Mouse (Mus musculus) liver, embryonic 14.5 days (tissue): ENCODE data around the gene Gatd1. TPM values are rescaled to one million over a fixed set of nuclear protein-coding genes. Genes with fewer than 3 reads are reported as not detected.
A peak's percentile ranks its signal among the peaks of the same experiment; 100 is the strongest.
"Not testable (repeated sequence)": the region's sequence is repeated elsewhere in the genome, so short reads cannot be mapped to it uniquely, and the experiment has no call there.

Experiments used
- ATAC-seq: fragments of 200-750 bp; cut with Nextera tagmentation; 2 replicates; pipeline ENCODE4 v1.8.0; 2017; ENCODE audit warnings: moderate number of reproducible peaks, mild to moderate bottlenecking, moderate library complexity; ENCODE audit not compliant: insufficient read depth
- DNase-seq, 3 experiments: peaks; one replicate each; pipeline ENCODE4 v3.0.0-alpha.2; 2012 to 2013; ENCODE audit warnings: low read depth in 3 of 3, low spot score in 3 of 3
- H3K27ac ChIP-seq: fragments of 300-500 bp; sonication (generic); 2 replicates; pipeline ENCODE4 v1.5.1; 2014; ENCODE audit warnings: moderate library complexity, mild to moderate bottlenecking, control low read depth, inconsistent platforms
- H3K27me3 ChIP-seq: fragments of 300-500 bp; sonication (generic); 2 replicates; pipeline ENCODE4 v1.6.1; 2014; ENCODE audit warnings: mild to moderate bottlenecking, low read length, moderate library complexity; ENCODE audit not compliant: control insufficient read depth, insufficient read depth
- H3K36me3 ChIP-seq: fragments of 300-500 bp; sonication (generic); replicated peaks from 2 replicates; pipeline ENCODE4 v1.6.1; 2014; ENCODE audit warnings: low read depth; ENCODE audit not compliant: control insufficient read depth, insufficient read depth
- H3K4me1 ChIP-seq, 2 experiments: fragments of 200-500 bp in 1 of 2; fragments of 300-500 bp in 1 of 2; sonication (generic) in 1 of 2; replicated peaks; 2 replicates each; pipeline ENCODE4 v1.6.1; 2012 to 2014; ENCODE audit warnings: antibody characterized with exemption in 1 of 2, inconsistent platforms in 1 of 2, low read length in 1 of 2; ENCODE audit not compliant: control insufficient read depth in 2 of 2, insufficient read depth in 2 of 2
- H3K4me2 ChIP-seq: fragments of 300-500 bp; sonication (generic); 2 replicates; pipeline ENCODE4 v1.6.1; 2014; ENCODE audit warnings: low read depth, mild to moderate bottlenecking, control low read depth, moderate library complexity
- H3K4me3 ChIP-seq, 2 experiments: fragments of 200-500 bp in 1 of 2; fragments of 300-500 bp in 1 of 2; sonication (generic) in 1 of 2; 2 replicates each; pipeline ENCODE4 v1.5.1; 2012 to 2014; ENCODE audit warnings: low read depth in 2 of 2, low read length in 2 of 2, mild to moderate bottlenecking in 2 of 2, control low read depth in 1 of 2, inconsistent platforms in 1 of 2, moderate library complexity in 1 of 2; ENCODE audit not compliant: insufficient read depth in 1 of 2
- H3K9ac ChIP-seq: fragments of 300-500 bp; sonication (generic); replicated peaks from 2 replicates; pipeline ENCODE4 v1.6.1; 2014; ENCODE audit warnings: mild to moderate bottlenecking, control low read depth, moderate library complexity
- H3K9me3 ChIP-seq: fragments of 300-500 bp; sonication (generic); 2 replicates; pipeline ENCODE4 v1.6.1; 2016; ENCODE audit warnings: low read length, mixed read lengths; ENCODE audit not compliant: control insufficient read depth
- CTCF ChIP-seq: IDR thresholded peaks from 2 replicates; pipeline ENCODE4 v1.5.1; 2016; ENCODE audit warnings: antibody characterized with exemption, low read depth, control low read depth
- EP300 ChIP-seq: IDR thresholded peaks from 2 replicates; pipeline ENCODE4 v1.6.1; 2016; ENCODE audit warnings: antibody characterized with exemption, low read depth
- WGBS: fragments of 180-500 bp; shearing (Covaris S2); extraction: QIAGEN DNeasy Blood & Tissue Kit; methylation state at CpG from one replicate; pipeline ENCODE4 v1.1.7; 2014; ENCODE audit not compliant: insufficient replicate concordance; 5-methylcytosine and 5-hydroxymethylcytosine counted together
- polyA plus RNA-seq, 2 experiments: library from polyadenylated mRNA; depleted of rRNA in 1 of 2; stranded (reverse) in 1 of 2; unstranded in 1 of 2; fragments of >200 nt; fragmentation: Nextera tagmentation in 1 of 2; extraction: Ambion mirVana in 1 of 2; gene quantifications; 2 replicates each; pipeline versions ENCODE4 v1.2.1 to v1.2.3; 2012 to 2014

Gene Gatd1
- polyA plus RNA-seq, 2 experiments, result 8.7 to 13.8 TPM

- H3K4me1 ChIP-seq, result peaks cover 11 to 14% of the 10 kb centered on the region in 2 experiments
- H3K9ac ChIP-seq, result no peak overlapping the region
- H3K27me3 ChIP-seq, result no peaks in the 10 kb centered on the region
- ATAC-seq (no peak), DNase-seq (no peak)
- H3K36me3 ChIP-seq, result peaks cover 4% of the 10 kb centered on the region; the same call in 1 of the 2 replicates
- no peaks in the 10 kb centered on the region for H3K9me3 ChIP-seq
- no peak overlapping the region for H3K27ac ChIP-seq
- WGBS, result 86% methylated on average over 8 of the region's 8 CpGs
- no peak overlapping the region for H3K4me3 ChIP-seq
- TF ChIP-seq CTCF (no peak), EP300 (no peak)
- no peak overlapping the region for H3K4me2 ChIP-seq
Observed at GRCm38 (mm10) chr7:141410631-141411030, 3.3 kb downstream of the Gatd1 start.

GRCm38 (mm10) chr7:141408833-141409232, 5.1 kb downstream of the Gatd1 start:
- Histone ChIP-seq H3K27me3 (no peaks in the 10 kb centered on the region), H3K27ac (no peak overlapping the region), H3K9me3 (no peaks in the 10 kb centered on the region), H3K4me1 (peaks cover 3 to 6% of the 10 kb centered on the region in 2 experiments; a peak in 3 of 4 replicates), H3K36me3 (peaks cover 13% of the 10 kb centered on the region; the same call in 1 of the 2 replicates), H3K4me2 (no peak overlapping the region), H3K9ac (no peak overlapping the region), H3K4me3 (no peak overlapping the region)
- ATAC-seq, result peak; percentile 56
- 10% methylated on average over 11 of the region's 11 CpGs for WGBS
- TF ChIP-seq EP300 (no peak), CTCF (peak; percentile 98)
- DNase-seq, result peak in 2 of 3 experiments; percentile 61 to 67

GRCm38 (mm10) chr7:141407670-141408069, 6.3 kb downstream of the Gatd1 start:
- peaks cover 23% of the 10 kb centered on the region for H3K36me3 ChIP-seq
- ATAC-seq, result not testable (repeated sequence)

GRCm38 (mm10) chr7:141405466-141405865, 8.5 kb downstream of the Gatd1 start:
- no peak overlapping the region for H3K4me3 ChIP-seq
- H3K36me3 ChIP-seq, result peaks cover 44% of the 10 kb centered on the region
- no peak for ATAC-seq
- H3K27me3 ChIP-seq, result no peaks in the 10 kb centered on the region
- H3K9ac ChIP-seq, result no peak overlapping the region
- WGBS, result 66% methylated on average over 4 of the region's 4 CpGs
- no peak overlapping the region for H3K4me2 ChIP-seq
- H3K27ac ChIP-seq, result no peak overlapping the region
- TF ChIP-seq CTCF (no peak), EP300 (no peak)
- H3K4me1 ChIP-seq, result no peaks in the 10 kb centered on the region; a peak in 1 of 4 replicates
- no peak for DNase-seq
- no peaks in the 10 kb centered on the region for H3K9me3 ChIP-seq

More at GRCm38 (mm10) chr7:141407670-141408069, 6.3 kb downstream of the Gatd1 start:
- not testable (repeated sequence) for H3K9me3 ChIP-seq, H3K27ac ChIP-seq, H3K4me2 ChIP-seq, DNase-seq, H3K4me3 ChIP-seq, H3K4me1 ChIP-seq, H3K27me3 ChIP-seq, H3K9ac ChIP-seq
- WGBS, result 83% methylated on average over 7 of the region's 7 CpGs

GRCm38 (mm10) chr7:141403305-141403704, 10.6 kb downstream of the Gatd1 start:
- Histone ChIP-seq H3K4me2 (no peak overlapping the region), H3K4me1 (no peaks in the 10 kb centered on the region), H3K27ac (no peak overlapping the region), H3K27me3 (no peaks in the 10 kb centered on the region), H3K9ac (no peak overlapping the region), H3K9me3 (no peaks in the 10 kb centered on the region), H3K36me3 (peaks cover 64% of the 10 kb centered on the region), H3K4me3 (no peak overlapping the region)
- TF ChIP-seq CTCF (peak; percentile 97), EP300 (no peak)
- WGBS, result 41% methylated on average over 5 of the region's 5 CpGs
- peak in 1 of 3 experiments; percentile 46 for DNase-seq
- peak; percentile 65; the same call in 1 of the 2 replicates for ATAC-seq
